Mouse (Mus musculus) bone marrow macrophage, adult 2 months (primary cell): ENCODE measurements around the gene Mrpl54.

ENCODE experiments used
- CTCF ChIP-seq: IDR thresholded peaks from 2 replicates; pipeline ENCODE4 v1.5.1; 2012; ENCODE audit warnings: low read depth, mild to moderate bottlenecking, low read length, moderate library complexity
- POLR2A ChIP-seq: IDR thresholded peaks from 2 replicates; pipeline ENCODE4 v1.6.1; 2012; ENCODE audit warnings: mild to moderate bottlenecking, low read depth, low read length, borderline replicate concordance

- TF ChIP-seq CTCF, result peak; percentile 77
- TF ChIP-seq POLR2A, result no peak
Measured at GRCm38 (mm10) chr10:81289278-81289677, 22.5 kb upstream of the Mrpl54 start.
